Mouse (Mus musculus) forebrain, embryonic 10.5 days (tissue): ENCODE data around the gene Cdk7. TPM values are rescaled to one million over a fixed set of nuclear protein-coding genes. Genes with fewer than 3 reads are reported as not detected.

Experiments used
- DNase-seq: peaks from one replicate; pipeline ENCODE4 v3.0.0-alpha.2; 2017; ENCODE audit warnings: low spot score; ENCODE audit errors: extremely low spot score
- H3K27ac ChIP-seq: fragments of 300-500 bp; sonication (generic); 2 replicates; pipeline ENCODE4 v1.5.1; 2016; ENCODE audit warnings: mild to moderate bottlenecking
- H3K27me3 ChIP-seq: fragments of 300-500 bp; sonication (generic); 2 replicates; pipeline ENCODE4 v1.6.1; 2016; ENCODE audit warnings: mild to moderate bottlenecking; ENCODE audit not compliant: poor library complexity, severe bottlenecking
- H3K36me3 ChIP-seq: fragments of 300-500 bp; sonication (generic); replicated peaks from 2 replicates; pipeline ENCODE4 v1.6.1; 2016; ENCODE audit warnings: mild to moderate bottlenecking, moderate library complexity
- H3K4me1 ChIP-seq: fragments of 300-500 bp; sonication (generic); 2 replicates; pipeline ENCODE4 v1.6.1; 2016
- H3K4me3 ChIP-seq: fragments of 300-500 bp; sonication (generic); 2 replicates; pipeline ENCODE4 v1.5.1; 2016; ENCODE audit warnings: mild to moderate bottlenecking, moderate library complexity
- H3K9me3 ChIP-seq: fragments of 300-500 bp; sonication (generic); 2 replicates; pipeline ENCODE4 v1.6.1; 2016; ENCODE audit warnings: mild to moderate bottlenecking, moderate library complexity
- WGBS: fragments of 180-500 bp; shearing (Covaris S2); methylation state at CpG from one replicate; pipeline ENCODE4 v1.1.7; 2016; 5-methylcytosine and 5-hydroxymethylcytosine counted together
- polyA plus RNA-seq: library from polyadenylated mRNA; unstranded; fragments of >200 nt; fragmentation: Nextera tagmentation; extraction: Ambion mirVana; gene quantifications from 2 replicates; pipeline ENCODE4 v1.2.1, GENCODE M21; 2016

Gene Cdk7
- polyA plus RNA-seq, 1 experiment from 2014 or later = 101 TPM

GRCm38 (mm10) chr13:100659864-100660456 lies 70.8 kb downstream of the Cdk7 start:
- H3K27ac ChIP-seq = no peak overlapping the region
- DNase-seq = peak; percentile 47
- H3K4me1 ChIP-seq = no peaks in the 10 kb centered on the region
- H3K9me3 ChIP-seq = no peaks in the 10 kb centered on the region
- WGBS = 52% methylated on average over 4 of the region's 4 CpGs
- peaks cover 63% of the 10 kb centered on the region for H3K36me3 ChIP-seq
- H3K27me3 ChIP-seq = no peaks in the 10 kb centered on the region
- no peak overlapping the region for H3K4me3 ChIP-seq

- WGBS = 94% methylated on average over 5 of the region's 5 CpGs
- H3K27me3 ChIP-seq = no peaks in the 10 kb centered on the region
- H3K9me3 ChIP-seq = no peaks in the 10 kb centered on the region
- DNase-seq = no peak
- H3K4me3 ChIP-seq = no peak overlapping the region
- H3K4me1 ChIP-seq = no peaks in the 10 kb centered on the region
- H3K27ac ChIP-seq = no peak overlapping the region
- peaks cover 62% of the 10 kb centered on the region for H3K36me3 ChIP-seq
Observed at GRCm38 (mm10) chr13:100658091-100658490, 72.6 kb downstream of the Cdk7 start.

Other genes starting within 250 kb of the Cdk7 start
- 92.8 and 96.4 TPM in 2 replicates for gene Gtf2h2, start 238.4 kb downstream of the Cdk7 start, polyA plus RNA-seq
- 3.1 and 3.6 TPM in 2 replicates for gene Ocln, start 178.2 kb downstream of the Cdk7 start, polyA plus RNA-seq
- gene Marveld2, start 114.0 kb downstream of the Cdk7 start, polyA plus RNA-seq = 3.7 and 4.3 TPM in 2 replicates
- gene Ak6, start 80.0 kb downstream of the Cdk7 start, polyA plus RNA-seq = 382 and 391 TPM in 2 replicates
- 21.3 TPM in 2 replicates for gene Rad17, start 79.9 kb downstream of the Cdk7 start, polyA plus RNA-seq
- 15.1 and 18.8 TPM in 2 replicates for gene Taf9, start 79.4 kb downstream of the Cdk7 start, polyA plus RNA-seq
- gene Ccdc125, start 61.2 kb downstream of the Cdk7 start, polyA plus RNA-seq = 3.7 and 3.9 TPM in 2 replicates
- gene Mrps36, start 13.7 kb upstream of the Cdk7 start, polyA plus RNA-seq = 139 and 152 TPM in 2 replicates
- 73.4 and 74.5 TPM in 2 replicates for gene Cenph, start 45.0 kb upstream of the Cdk7 start, polyA plus RNA-seq
- gene Ccnb1, start 55.6 kb upstream of the Cdk7 start, polyA plus RNA-seq = 495 and 524 TPM in 2 replicates
- 37.0 and 38.5 TPM in 2 replicates for gene Slc30a5, start 102.5 kb upstream of the Cdk7 start, polyA plus RNA-seq